Mouse (Mus musculus): ENCODE data around the gene 1810062G17Rik. TPM values are rescaled to one million over a fixed set of nuclear protein-coding genes. Genes with fewer than 3 reads are reported as not detected.

Gene 1810062G17Rik
- total RNA-seq, 2 experiments from 2014 or later = 2.8 to 3.5 TPM

DNA sequence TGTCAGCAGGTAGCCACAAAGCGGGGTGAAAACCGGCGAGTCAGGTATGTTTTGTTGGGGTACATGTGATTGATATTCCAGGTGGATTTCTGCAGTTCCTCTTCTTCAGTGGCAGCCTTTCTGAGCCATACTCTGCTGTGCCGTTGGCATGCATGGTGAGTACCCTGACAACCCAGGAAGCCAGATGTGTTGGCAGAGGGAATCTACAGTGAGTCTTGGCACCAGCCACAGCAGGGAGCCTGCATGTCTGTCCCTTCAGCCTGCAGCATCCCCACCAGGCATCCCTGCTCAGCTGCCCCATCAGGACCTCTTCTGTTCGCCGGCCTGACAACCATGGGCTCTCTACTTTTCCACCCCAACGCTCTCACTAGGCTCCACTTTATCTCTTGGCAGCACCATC lies 25.8 kb downstream of the 1810062G17Rik start:
- no peak for DNase-seq (ENCODE audit: low spot score in 2 of 2)

DNA sequence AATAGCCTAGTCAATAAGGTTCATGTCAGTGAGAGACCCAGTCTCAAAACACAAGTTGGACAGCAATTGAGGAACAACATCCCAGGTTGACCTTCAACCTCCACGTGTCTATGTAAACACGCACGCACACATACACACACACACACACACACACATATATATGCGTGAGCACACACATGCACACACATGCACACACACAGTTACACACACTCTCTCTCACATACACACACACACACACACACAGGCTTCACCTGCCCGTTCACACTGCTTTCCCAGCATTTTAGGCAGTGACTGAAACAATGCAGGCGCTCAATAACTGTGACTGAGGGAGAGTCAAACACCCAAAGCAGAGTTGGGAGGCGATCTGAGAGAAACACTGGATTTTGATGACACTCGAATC lies 29.6 kb downstream of the 1810062G17Rik start:
- no peak for DNase-seq (ENCODE audit: low spot score in 2 of 2)

DNA sequence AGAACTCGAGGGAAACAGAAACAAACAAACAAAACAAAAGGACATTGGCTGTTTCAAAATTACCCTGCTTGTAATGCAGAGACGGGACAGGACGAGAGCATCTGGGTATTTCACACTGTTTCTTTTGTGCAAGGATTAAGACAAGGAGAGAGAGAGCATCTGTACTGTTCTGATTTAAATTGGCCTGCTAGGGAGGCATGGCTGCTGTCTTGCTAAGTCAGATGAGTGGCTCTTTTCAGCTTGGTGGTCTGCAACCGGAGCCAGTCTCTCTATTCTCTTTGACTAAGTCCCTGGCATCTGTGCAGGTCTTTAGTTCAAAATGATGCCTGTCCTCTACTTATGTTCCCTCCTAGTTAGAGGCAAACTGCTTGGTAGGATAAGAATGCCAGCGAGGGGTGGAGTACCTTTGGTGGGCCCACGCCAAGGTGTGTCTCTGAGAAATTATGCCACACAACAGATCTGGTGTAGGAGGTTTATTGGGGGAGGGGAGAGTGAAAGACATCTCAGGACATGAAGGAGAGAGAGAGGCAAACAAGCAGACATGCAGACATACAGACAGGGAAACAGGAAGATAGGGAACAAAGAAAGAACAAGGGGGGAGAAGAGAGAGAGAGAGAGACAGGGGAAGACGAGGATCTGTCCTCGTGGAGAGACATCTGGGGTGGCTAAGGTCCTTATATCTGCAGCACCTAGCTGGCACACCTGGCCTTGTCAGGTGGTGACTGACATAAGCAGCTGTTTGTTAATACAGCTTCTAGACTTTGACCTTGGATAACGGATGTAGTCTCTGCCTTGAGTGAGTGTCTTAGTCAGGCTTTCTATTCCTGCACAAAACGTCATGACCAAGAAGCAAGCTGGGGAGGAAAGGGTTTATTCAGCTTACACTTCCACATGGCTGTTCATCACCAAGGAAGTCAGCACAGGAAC lies 30.3 kb downstream of the 1810062G17Rik start:
- no peak for DNase-seq (ENCODE audit: low spot score in 2 of 2)

DNA sequence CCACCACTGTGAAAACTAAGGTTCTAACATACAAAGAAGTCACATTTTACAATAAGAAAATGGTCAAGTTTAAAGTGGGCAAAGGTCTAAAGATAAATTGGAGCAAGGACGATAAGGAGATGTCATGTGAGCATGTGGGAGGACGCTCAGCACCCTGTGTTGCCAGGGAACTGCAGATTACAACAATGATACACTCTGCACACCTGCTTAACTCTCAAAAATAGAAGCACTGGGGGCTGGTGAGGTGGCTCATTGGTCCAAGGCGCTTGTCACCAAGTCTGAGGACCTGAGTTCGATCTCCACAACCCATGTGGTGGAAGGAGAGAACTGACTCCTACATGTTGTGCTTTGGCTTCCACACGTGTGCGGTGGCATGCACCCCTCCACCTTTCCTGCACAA lies 35.8 kb downstream of the 1810062G17Rik start:
- no peak for DNase-seq (ENCODE audit: low spot score in 2 of 2)

DNA sequence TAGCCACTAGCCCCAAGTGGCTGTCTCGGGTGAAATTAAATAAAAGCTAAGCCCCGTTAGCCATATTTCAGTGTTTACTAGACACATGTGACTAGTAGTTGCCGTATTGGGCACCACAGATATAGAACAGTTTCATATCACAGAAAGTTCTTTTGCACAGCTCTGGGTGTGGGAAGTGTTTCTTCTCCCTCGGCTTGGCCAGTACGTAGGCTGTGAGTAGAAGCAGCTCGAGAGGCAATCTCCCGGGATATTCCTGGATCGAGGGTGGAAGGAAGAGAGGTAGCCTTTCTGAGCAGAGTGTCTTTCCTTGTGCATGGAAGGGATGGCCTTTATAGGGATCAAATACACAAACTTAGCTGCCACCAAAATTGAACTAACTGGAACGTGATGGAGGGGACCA lies 40.5 kb downstream of the 1810062G17Rik start:
- DNase-seq (ENCODE audit: low spot score in 2 of 2) = no peak

DNA sequence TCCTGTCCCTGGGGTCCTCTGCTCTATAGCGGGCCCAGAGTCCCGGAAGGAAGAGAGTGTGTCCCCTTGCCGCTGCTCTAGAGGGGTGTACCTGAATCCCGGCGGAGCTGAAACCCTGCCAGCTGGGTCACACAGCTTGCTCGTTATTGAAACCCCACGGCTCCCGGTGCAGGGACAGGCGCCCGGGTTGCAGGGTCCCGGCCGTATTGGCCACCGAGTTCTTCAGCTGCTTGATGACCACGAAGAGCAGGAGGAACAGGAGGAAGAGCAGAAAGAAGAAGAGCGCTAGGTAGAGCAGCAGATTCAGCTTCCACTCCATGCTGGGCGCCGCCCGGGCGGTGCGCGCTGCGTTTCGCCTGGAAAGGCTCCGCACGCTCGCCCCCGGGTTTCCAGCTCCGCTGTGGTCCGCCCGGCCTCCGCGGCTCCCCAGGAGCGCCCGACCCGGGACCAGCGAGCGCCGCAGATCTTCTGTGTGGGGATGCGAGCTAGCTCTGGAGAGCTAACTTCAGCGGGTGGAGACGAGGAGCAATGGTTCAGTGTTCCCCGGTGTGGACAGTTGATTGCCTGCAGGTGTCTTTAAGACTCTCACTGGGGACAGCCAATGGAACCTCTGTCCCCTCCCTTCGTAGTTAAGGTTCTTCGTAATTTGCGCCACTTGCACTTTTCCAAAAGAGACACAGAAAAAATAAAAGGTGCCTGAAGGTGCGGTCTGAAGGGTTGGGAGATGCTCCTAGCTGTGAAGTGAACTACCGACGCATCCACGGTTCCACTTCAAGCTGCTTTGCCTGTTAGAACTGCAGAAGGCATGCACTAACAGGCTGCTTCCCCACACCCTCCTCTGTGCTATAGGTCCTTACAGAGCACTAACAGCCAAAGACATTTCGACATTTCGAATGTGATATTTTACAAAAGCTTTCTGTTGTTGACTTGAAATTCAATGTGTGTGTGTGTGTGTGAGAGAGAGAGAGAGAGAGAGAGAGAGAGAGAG lies 45.6 kb downstream of the 1810062G17Rik start, which contains the start of gene Gm11549:
Gene Gm11549, minus strand, starts transcription at position 741 of the 988 bp plus-strand sequence.
- DNase-seq (ENCODE audit: low spot score in 2 of 2) = no peak

DNA sequence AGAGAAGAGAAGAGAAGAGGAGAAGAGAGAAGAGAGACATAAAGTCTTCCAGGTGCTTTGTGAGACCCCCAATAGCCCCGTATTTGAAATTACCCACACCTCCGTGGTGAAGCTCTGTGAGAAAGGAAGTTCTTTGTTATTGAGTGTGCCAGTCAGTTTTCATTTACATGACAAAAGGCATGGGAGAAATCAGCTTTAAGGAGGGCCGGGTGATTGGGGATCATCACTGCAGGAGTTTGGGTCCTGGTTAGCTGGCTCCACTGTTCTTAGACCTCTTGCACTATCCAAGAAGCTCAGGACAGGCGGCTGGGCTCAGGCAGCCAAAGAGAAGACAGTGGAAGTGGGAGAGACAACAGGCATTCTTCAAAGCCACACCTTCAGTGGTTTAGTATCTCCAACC lies 46.4 kb downstream of the 1810062G17Rik start:
- DNase-seq (ENCODE audit: low spot score in 2 of 2) = no peak

DNA sequence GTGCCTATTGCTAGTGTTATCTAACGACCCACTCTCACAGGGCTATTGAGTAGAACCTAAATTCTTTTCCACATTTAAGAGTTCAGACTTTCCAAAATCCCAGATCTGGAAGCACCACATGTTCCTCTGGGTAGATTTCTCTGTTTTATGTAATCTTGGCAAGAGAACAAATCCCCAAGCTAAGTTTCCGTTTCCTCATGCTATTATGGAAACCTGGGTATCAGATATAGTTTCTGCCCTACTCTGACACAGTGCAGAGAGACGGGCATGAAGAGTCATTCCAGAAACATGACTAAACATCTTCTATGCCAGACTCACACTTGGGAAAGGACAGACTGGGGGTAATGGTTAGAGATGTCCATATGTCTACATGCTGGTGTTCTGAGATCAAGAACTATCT lies 48.7 kb downstream of the 1810062G17Rik start:
- DNase-seq (ENCODE audit: low spot score in 2 of 2) = no peak

DNA sequence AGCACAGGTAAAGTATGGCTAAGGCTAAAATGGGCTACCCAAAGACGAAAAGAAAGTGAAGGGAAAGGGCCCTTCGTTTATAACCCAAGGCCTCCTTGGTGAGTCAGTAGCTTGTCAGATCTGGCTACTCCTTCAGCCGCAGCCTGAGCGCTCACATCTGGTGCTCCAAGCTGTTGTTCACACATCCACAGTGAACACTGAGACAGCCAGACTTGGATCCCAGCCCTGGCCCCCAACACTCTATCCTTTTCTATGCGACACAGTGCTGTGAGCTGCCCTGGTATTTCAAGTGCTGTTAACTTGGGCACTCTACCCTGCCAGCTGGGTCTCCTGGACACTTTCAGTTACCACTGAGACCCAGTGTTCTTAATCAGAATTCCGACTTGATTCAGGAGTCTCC lies 54.6 kb downstream of the 1810062G17Rik start:
- DNase-seq (ENCODE audit: low spot score in 2 of 2) = no peak

DNA sequence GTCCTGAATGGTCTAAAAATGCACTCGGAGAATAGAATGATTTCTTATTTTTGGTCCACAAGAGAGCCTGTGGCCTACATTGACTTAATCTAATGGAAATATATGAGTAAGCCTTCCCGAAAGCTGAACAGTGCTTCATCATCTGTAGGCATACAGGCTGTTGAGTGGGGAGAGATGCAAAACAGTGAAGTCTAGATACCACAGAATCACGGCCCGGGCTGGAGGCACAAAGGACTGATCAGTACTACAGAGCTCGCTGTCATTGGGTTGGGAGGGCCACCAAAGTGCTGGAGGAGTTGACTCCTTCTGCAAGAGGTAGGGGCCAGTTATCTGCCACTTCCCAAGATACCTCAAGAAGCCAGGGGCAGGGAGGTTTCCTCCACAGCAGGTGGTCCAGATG lies 55.0 kb downstream of the 1810062G17Rik start:
- DNase-seq (ENCODE audit: low spot score in 2 of 2) = no peak

DNA sequence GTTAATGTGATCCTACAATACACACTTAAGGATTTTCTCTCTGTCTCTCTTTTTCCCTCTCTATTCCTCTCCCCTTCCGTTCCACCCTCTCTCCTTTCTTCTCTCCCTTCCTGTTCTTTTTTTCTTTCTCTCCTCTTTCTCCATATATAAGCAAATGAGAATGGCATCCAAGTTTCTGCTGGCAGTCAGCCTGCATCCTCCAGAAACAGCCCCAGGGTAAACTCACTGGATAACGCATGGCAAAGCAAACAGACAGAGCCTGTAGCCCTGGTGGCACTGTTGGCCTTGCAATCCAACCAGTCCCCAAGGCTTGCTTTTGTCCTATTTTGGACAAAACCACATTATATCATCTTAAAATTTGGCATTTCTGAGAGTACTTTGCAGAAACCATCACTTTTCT lies 55.5 kb downstream of the 1810062G17Rik start:
- DNase-seq (ENCODE audit: low spot score in 2 of 2) = no peak

Small RNA genes within 50 kb of the gene (microRNA-seq; reads per million reads assigned to microRNA genes)
- gene Mir7009 = not detected

Other genes starting within 250 kb of the 1810062G17Rik start
- 100 to 1,000 TPM; 338 to 365 TPM for gene Anxa5, start within 50 bp of the 1810062G17Rik start, total RNA-seq (2021)
- gene Gm11549, start 45.9 kb downstream of the 1810062G17Rik start, total RNA-seq (2021) = under 1 TPM; 0.37 to 0.53 TPM
- 10 to 100 TPM; 44.0 to 46.9 TPM for gene Exosc9, start 76.7 kb downstream of the 1810062G17Rik start, total RNA-seq (2021)
- gene Ccna2, start 96.2 kb downstream of the 1810062G17Rik start, total RNA-seq (2021) = 10 to 100 TPM; 54.0 to 56.6 TPM
- 10 to 100 TPM; 12.3 to 13.6 TPM for gene Bbs7, start 137.5 kb downstream of the 1810062G17Rik start, total RNA-seq (2021)
- gene Trpc3, start 214.2 kb downstream of the 1810062G17Rik start, total RNA-seq (2021) = 1 to 10 TPM; 5.1 to 7.5 TPM